Mouse (Mus musculus) testis, adult 2 months (tissue): ENCODE measurements at regions not wholly inside any gene's neighbourhood (a gene's known extent, or its start where the extent isn't known, plus 50 kb on each side); places are given as distances from the start of the nearest gene placed in this dataset.

Experiments
- CTCF ChIP-seq: fragments of 200-500 bp; IDR thresholded peaks from 2 replicates; pipeline ENCODE4 v1.5.1; 2012; ENCODE audit warnings: low read depth, mild to moderate bottlenecking, inconsistent platforms, low read length, moderate library complexity; ENCODE audit not compliant: control insufficient read depth, insufficient read depth, insufficient replicate concordance
- POLR2A ChIP-seq: fragments of 200-500 bp; IDR thresholded peaks from 2 replicates; pipeline ENCODE4 v1.6.1; 2012; ENCODE audit warnings: low read depth, mild to moderate bottlenecking, inconsistent platforms, low read length, moderate library complexity; ENCODE audit not compliant: control insufficient read depth

DNA sequence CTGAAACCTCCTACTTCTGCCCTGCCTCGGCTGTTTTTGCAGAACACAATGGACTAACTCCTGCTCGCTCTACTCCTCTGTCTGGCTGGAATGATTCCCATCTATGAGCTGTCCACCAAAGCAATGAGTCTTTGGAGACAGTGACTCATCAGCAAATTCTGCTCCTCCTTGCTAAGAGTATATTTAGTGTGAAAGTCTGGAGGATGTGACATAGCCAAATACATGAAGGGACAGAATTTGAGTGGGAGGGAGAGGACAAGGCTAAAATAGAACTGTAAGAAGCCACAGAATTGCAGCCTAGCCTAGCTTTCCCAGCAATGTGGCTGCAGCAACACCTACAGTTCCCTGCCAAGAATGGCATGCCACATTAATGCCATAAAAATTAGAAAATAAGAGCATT, 390.9 kb downstream of the Tmem161b start:
- TF ChIP-seq CTCF (no peak), POLR2A (no peak)
